Mouse (Mus musculus): ENCODE data around the gene Spsb3. TPM values are rescaled to one million over a fixed set of nuclear protein-coding genes. Genes with fewer than 3 reads are reported as not detected.

Gene Spsb3
- total RNA-seq (2015) (17.1 and 19.8 TPM in 2 replicates), total RNA-seq (2017) (11.1 and 11.9 TPM in 2 replicates)

GRCm38 (mm10) chr17:24886134-24886931 lies at the start of gene Spsb3, which contains the start of gene Nubp2:
Gene Spsb3 (plus strand): TSS chr17:24886643.
Gene Nubp2 (minus strand): TSS chr17:24886349.
- ATAC-seq (ENCODE audit: poor library complexity, severe bottlenecking): peak; percentile 94

DNA sequence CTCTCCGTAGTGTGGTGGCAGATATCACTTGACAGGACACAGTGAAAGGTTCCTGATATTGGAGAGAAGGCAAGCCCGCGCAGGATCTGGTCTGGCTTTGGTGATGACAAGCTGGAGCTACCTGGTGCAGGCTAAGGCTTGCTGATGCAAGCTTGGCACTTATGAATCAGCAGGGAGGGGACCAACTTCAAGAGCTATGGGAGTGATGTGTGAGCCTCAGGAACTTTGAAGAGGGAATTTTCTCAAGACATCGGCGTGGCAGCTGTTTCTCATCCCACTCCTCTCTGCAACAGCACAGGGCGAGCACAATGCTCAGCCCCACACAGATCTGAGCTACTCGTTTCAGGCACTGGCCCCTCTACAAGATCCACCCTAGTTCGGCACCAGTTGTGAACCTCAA lies 46.6 kb upstream of the Spsb3 start, which contains the start of gene Hagh:
Hagh (plus strand) TSS at position 302 of the 400 bp plus-strand sequence.
- ATAC-seq (ENCODE audit: poor library complexity, severe bottlenecking): no peak

GRCm38 (mm10) chr17:24840341-24840740 lies 46.1 kb upstream of the Spsb3 start:
- no peak for ATAC-seq (ENCODE audit: poor library complexity, severe bottlenecking)

- no peak for ATAC-seq (ENCODE audit: poor library complexity, severe bottlenecking)
Measured at GRCm38 (mm10) chr17:24841133-24841532, 45.3 kb upstream of the Spsb3 start.

DNA sequence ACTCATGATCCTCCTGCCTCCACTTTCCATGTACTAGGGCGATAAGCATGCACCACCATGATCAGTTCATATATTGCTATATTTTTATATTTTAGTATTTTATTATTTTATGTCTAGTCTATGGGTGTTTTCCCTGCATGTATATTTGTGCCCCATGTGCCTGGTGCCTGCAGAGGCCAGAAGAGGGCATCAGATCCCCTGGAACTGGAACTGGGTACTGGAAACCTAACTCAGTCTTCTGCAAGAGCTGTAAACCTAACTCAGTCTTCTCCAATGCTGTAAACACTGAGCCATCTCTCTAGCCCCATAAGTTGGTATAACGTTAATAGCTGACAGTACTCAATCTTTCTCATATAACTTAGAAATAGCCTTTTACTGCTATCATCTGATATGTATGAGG lies 43.8 kb upstream of the Spsb3 start:
- ATAC-seq (ENCODE audit: poor library complexity, severe bottlenecking): no peak

DNA sequence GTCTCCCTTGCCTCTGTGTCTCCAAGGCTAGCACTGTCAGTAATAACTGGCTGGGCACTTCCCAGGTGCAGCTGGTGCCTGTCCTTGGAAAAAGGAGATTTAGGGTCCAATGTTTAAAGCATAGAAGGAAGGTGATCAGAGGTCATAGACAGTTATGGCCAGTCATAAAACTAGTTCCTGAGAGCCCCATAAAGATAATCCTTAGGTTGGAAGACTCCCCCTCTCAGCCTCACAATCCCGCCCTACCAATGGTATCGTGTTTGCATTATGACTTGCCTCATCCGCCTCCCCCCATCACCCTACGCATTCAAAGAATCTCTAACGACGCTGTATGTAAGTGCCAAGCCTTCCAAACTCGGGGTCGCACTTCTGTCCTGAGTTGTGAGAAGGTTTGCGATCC lies 41.9 kb upstream of the Spsb3 start:
- ATAC-seq (ENCODE audit: poor library complexity, severe bottlenecking): no peak

- ATAC-seq (ENCODE audit: poor library complexity, severe bottlenecking): no peak
Measured at GRCm38 (mm10) chr17:24847386-24847785, 39.1 kb upstream of the Spsb3 start.

DNA sequence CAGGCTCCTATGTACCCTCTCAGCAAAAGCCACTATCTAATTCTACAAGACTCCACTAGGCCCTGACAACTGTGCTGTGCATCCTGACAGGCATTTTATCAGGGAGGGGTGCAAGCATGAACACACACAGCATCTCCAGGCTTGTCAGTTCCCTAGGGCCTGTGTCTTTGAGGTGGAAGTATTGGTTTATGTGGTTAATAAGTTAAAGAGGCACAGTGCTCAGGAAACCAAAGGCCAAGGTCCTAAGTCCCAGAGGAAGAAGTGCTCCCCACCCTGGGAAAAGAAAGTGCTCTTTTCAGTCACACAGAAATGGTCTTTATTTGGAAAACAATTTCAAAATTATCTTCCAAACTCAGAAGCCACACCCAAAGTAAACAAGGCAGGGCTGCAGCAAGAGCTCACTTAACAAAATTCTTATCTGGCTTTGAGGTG lies 37.8 kb upstream of the Spsb3 start:
- no peak for ATAC-seq (ENCODE audit: poor library complexity, severe bottlenecking)

- ATAC-seq (ENCODE audit: poor library complexity, severe bottlenecking): no peak; the same call in 1 of the 2 replicates
Measured at GRCm38 (mm10) chr17:24849733-24850064, 36.7 kb upstream of the Spsb3 start.

GRCm38 (mm10) chr17:24850065-24850772 lies 36.2 kb upstream of the Spsb3 start, which contains the start of gene Fahd1:
Gene Fahd1 (minus strand): TSS chr17:24850364.
- peak; percentile 93 for ATAC-seq (ENCODE audit: poor library complexity, severe bottlenecking)

DNA sequence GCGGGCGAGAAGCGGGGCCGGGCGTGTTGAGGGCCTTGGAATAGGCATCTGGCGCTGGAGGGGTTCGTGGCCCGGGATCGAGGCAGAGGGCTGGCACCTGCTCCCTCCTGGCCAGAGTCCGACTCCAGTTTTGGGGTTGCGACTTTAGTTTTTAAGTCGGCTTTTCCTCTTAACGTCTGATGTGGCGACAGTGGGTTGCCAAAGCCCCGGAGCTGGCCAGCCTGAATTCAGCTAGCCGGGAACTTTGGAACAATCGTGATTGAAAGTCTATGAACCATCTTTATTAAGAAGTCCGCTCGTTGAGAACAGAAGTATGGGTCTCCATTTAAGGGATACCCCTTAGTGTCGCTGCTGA lies 35.7 kb upstream of the Spsb3 start:
- no peak for ATAC-seq (ENCODE audit: poor library complexity, severe bottlenecking)

- no peak for ATAC-seq (ENCODE audit: poor library complexity, severe bottlenecking)
Measured at GRCm38 (mm10) chr17:24851381-24852125, 34.9 kb upstream of the Spsb3 start.

- no peak for ATAC-seq (ENCODE audit: poor library complexity, severe bottlenecking)
Measured at GRCm38 (mm10) chr17:24855838-24856464, 30.5 kb upstream of the Spsb3 start.

DNA sequence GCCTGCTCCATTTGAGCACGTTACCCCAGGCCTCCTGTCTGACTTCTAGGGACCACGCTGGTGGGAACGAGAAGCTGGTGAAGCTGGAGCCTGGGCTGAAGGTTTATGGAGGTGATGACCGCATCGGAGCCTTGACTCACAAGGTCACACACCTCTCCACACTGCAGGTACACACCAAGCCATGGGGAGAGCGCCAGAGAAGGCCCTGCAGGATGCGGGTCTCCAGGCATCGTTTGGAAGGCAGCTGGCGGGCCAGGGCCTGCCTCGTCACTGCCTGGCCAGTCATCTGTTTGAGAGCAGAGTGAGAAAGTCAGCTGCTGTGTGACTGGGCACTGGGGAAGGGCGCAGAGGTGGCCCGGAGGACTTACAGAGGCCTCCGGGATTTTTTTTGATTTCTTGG lies 29.9 kb upstream of the Spsb3 start:
- no peak for ATAC-seq (ENCODE audit: poor library complexity, severe bottlenecking)

DNA sequence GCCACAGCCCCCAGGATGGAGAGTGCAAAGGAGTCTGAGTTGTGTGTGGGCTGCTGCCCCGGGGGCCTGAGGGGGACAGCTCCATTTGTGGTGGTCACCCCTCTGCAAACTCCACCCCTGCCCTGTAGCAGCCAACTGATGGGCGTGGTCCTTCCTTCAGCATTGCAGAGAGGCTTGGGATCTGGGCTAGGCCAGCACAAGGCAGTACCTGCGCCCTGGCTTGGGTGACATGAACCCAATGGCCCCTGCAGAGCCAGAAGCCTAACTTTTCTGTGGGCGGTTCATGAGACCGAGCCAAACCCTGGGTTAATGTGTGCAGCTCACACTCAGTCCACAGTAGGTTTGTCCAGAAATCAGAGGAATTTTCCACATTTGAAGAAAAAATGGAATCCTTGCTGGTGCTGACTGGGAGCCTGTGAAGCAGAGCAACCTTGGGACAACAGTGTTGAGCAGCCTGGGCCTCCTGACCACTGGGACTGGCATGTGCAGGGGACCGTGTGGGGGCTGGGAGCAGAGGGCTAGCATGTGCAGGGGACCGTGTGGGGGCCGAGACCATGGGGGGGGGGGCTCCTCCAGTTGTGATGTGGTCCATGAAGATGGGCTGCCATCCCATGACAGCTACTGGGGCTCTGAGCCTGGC lies 28.5 kb upstream of the Spsb3 start:
- ATAC-seq (ENCODE audit: poor library complexity, severe bottlenecking): no peak

- peak; percentile 56 for ATAC-seq (ENCODE audit: poor library complexity, severe bottlenecking)
Measured at GRCm38 (mm10) chr17:24858967-24859366, 27.5 kb upstream of the Spsb3 start.

GRCm38 (mm10) chr17:24860076-24860475 lies 26.4 kb upstream of the Spsb3 start:
- ATAC-seq (ENCODE audit: poor library complexity, severe bottlenecking): 0 out of 2 replicates have a peak, but pooled peaks have one; percentile 12

GRCm38 (mm10) chr17:24861785-24862184 lies 24.7 kb upstream of the Spsb3 start:
- no peak for ATAC-seq (ENCODE audit: poor library complexity, severe bottlenecking)

DNA sequence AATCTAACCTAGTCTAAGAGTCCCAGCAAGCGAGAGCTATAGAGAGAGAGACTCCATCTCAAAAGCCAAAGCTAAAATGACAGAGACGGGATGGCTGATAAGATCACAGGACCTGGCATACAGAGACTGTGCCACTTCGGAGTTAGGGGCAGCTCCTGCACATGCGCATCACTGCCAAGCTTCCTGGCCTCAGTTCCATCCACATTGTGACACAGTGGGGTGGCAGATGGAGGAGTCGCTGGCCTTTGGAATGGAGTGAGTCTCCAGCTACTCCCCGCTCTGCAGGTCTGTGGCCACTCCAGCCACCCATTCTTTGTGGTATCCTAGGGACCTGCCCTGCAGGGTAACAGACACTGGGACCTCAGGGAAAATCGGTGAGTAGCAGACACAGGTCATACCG lies 20.7 kb upstream of the Spsb3 start, which contains the start of gene Igfals:
Igfals (plus strand) TSS at position 222 of the 400 bp plus-strand sequence.
- no peak for ATAC-seq (ENCODE audit: poor library complexity, severe bottlenecking)

- ATAC-seq (ENCODE audit: poor library complexity, severe bottlenecking): no peak
Measured at GRCm38 (mm10) chr17:24867914-24868313, 18.5 kb upstream of the Spsb3 start.

All from megakaryocyte, adult 5-6 weeks (primary cell).